Mouse (Mus musculus): ENCODE data around the gene Uhrf1. TPM values are rescaled to one million over a fixed set of nuclear protein-coding genes. Genes with fewer than 3 reads are reported as not detected.

The Uhrf1 gene
- total RNA-seq, 1 experiment, result 238 TPM

DNA sequence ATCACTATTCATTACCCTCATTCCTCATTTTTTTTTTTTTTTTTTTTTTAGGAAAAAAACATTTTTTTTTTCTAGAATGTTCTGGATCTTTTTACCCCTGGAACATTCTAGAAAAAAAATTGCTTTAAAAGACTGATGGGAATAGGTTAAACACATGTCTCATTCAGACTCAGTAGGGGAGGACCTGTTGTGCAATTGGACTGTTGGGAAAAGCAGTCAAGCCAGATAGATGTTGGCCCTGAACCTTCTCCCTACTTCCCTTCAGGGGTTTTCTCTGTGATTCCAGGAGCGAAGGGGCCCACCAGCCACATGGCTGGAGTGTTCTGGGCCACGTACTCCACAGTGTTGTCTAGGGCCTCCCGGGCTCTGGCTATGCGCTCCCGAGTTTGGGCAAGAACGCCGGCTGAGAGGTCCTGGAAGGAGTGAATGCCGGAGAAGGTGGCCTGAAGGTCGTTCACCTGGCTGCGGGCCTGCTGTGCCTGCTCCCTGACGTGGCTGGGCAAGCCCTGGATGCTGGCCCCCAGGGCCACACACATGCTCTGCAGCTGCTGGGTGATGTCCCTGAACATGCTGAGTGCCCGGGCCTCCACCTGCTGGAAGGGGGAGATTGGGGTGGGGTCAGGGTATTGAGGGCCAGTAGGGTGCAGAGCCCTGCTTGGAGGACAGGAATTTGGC is 23.5 kb upstream of the Uhrf1 start:
- Histone ChIP-seq H3K9ac (ENCODE audit: insufficient read depth, low read depth, low read length, poor library complexity, severe bottlenecking) (peak overlapping the region; percentile 40; the same call in 1 of the 2 replicates), H3K4me1 (ENCODE audit: control insufficient read depth in 2 of 2, insufficient read depth in 2 of 2, low read length in 2 of 2, poor library complexity in 1 of 2) (peaks cover 8 to 13% of the 10 kb centered on the region in 2 experiments; a peak in 3 of 4 replicates), H3K4me3 (ENCODE audit: insufficient read depth in 1 of 2, low read depth in 1 of 2, low read length in 2 of 2, poor library complexity in 1 of 2, severe bottlenecking in 1 of 2) (no peak overlapping the region), H3K36me3 (ENCODE audit: control insufficient read depth, insufficient read depth, low read length, poor library complexity, severe bottlenecking) (peaks cover 35% of the 10 kb centered on the region), H3K27ac (ENCODE audit: insufficient read depth, low read depth, low read length, poor library complexity, severe bottlenecking) (peak overlapping the region; percentile 34), H3K9me3 (ENCODE audit: control insufficient read depth, insufficient read depth, low read depth, low read length) (no peaks in the 10 kb centered on the region)
- TF ChIP-seq ZNF384 (IDR thresholded peaks at IDR 0.05; ENCODE audit: low read depth, low read length) (no peak), HCFC1 (IDR thresholded peaks at IDR 0.05; ENCODE audit: borderline replicate concordance, insufficient read depth, low read length) (no peak), CHD2 (IDR thresholded peaks at IDR 0.05; ENCODE audit: low read depth, low read length) (no peak), ZC3H11A (IDR thresholded peaks at IDR 0.05; ENCODE audit: borderline replicate concordance, low read depth, low read length) (no peak), MAFK (IDR thresholded peaks at IDR 0.05; ENCODE audit: insufficient read depth, low read depth, low read length) (no peak)
- in situ Hi-C loops (cut with MboI; ENCODE audit: low sequenced_read_pairs in 2 of 2, unreplicated experiment in 2 of 2), result no loop called here
- no peak for DNase-seq (ENCODE audit: low read depth, low spot score)

GRCm38 (mm10) chr17:56281193-56281592 is 21.9 kb upstream of the Uhrf1 start:
- Histone ChIP-seq H3K36me3 (ENCODE audit: control insufficient read depth, insufficient read depth, low read length, poor library complexity, severe bottlenecking) (peaks cover 50% of the 10 kb centered on the region), H3K4me1 (ENCODE audit: control insufficient read depth in 2 of 2, insufficient read depth in 2 of 2, low read length in 2 of 2, poor library complexity in 1 of 2) (peaks cover 8 to 19% of the 10 kb centered on the region in 2 experiments; a peak in 3 of 4 replicates), H3K27ac (ENCODE audit: insufficient read depth, low read depth, low read length, poor library complexity, severe bottlenecking) (no peak overlapping the region; the same call in 1 of the 2 replicates), H3K4me3 (ENCODE audit: insufficient read depth in 1 of 2, low read depth in 1 of 2, low read length in 2 of 2, poor library complexity in 1 of 2, severe bottlenecking in 1 of 2) (no peak overlapping the region), H3K9me3 (ENCODE audit: control insufficient read depth, insufficient read depth, low read depth, low read length) (no peaks in the 10 kb centered on the region), H3K9ac (ENCODE audit: insufficient read depth, low read depth, low read length, poor library complexity, severe bottlenecking) (no peak overlapping the region)
- no peak for DNase-seq (ENCODE audit: low read depth, low spot score)
- no peak for TF ChIP-seq MAFK (IDR thresholded peaks at IDR 0.05; ENCODE audit: insufficient read depth, low read depth, low read length)
- no peak for TF ChIP-seq HCFC1 (IDR thresholded peaks at IDR 0.05; ENCODE audit: borderline replicate concordance, insufficient read depth, low read length)
- TF ChIP-seq ZC3H11A (IDR thresholded peaks at IDR 0.05; ENCODE audit: borderline replicate concordance, low read depth, low read length), result no peak
- no peak for TF ChIP-seq ZNF384 (IDR thresholded peaks at IDR 0.05; ENCODE audit: low read depth, low read length)
- TF ChIP-seq CHD2 (IDR thresholded peaks at IDR 0.05; ENCODE audit: low read depth, low read length), result no peak
- in situ Hi-C loops (cut with MboI; ENCODE audit: low sequenced_read_pairs in 2 of 2, unreplicated experiment in 2 of 2), result no loop called here

DNA sequence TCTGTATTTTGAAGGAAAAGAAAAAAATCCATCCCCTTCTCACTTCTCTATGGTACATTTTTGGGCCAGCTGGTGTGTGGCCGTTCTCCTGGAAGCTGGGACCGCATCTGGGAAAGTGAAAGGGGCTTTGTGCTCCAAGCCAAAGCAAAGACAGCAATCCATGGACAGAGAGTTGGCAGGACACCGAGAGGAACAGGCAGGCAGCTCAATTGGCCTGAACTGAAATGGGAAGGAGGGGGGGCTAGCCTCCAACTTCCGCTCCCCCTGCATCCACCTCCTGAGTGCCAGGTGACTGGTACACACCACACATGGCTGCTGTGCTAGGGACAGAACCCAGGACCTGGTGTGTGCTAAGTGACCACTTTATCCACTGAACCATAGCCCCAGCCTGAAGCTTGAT is 20.3 kb upstream of the Uhrf1 start:
- no peak overlapping the region for H3K9ac ChIP-seq (ENCODE audit: insufficient read depth, low read depth, low read length, poor library complexity, severe bottlenecking)
- no peak for DNase-seq (ENCODE audit: low read depth, low spot score)
- H3K4me1 ChIP-seq (ENCODE audit: control insufficient read depth in 2 of 2, insufficient read depth in 2 of 2, low read length in 2 of 2, poor library complexity in 1 of 2), result peaks cover 2 to 27% of the 10 kb centered on the region in 2 experiments; a peak in 2 of 4 replicates
- TF ChIP-seq ZC3H11A (IDR thresholded peaks at IDR 0.05; ENCODE audit: borderline replicate concordance, low read depth, low read length) (no peak), ZNF384 (IDR thresholded peaks at IDR 0.05; ENCODE audit: low read depth, low read length) (no peak), CHD2 (IDR thresholded peaks at IDR 0.05; ENCODE audit: low read depth, low read length) (no peak), HCFC1 (IDR thresholded peaks at IDR 0.05; ENCODE audit: borderline replicate concordance, insufficient read depth, low read length) (no peak), MAFK (IDR thresholded peaks at IDR 0.05; ENCODE audit: insufficient read depth, low read depth, low read length) (no peak)
- no peak overlapping the region for H3K27ac ChIP-seq (ENCODE audit: insufficient read depth, low read depth, low read length, poor library complexity, severe bottlenecking)
- H3K4me3 ChIP-seq (ENCODE audit: insufficient read depth in 1 of 2, low read depth in 1 of 2, low read length in 2 of 2, poor library complexity in 1 of 2, severe bottlenecking in 1 of 2), result no peak overlapping the region
- no peaks in the 10 kb centered on the region for H3K9me3 ChIP-seq (ENCODE audit: control insufficient read depth, insufficient read depth, low read depth, low read length)
- peaks cover 60% of the 10 kb centered on the region for H3K36me3 ChIP-seq (ENCODE audit: control insufficient read depth, insufficient read depth, low read length, poor library complexity, severe bottlenecking)
- in situ Hi-C loops (cut with MboI; ENCODE audit: low sequenced_read_pairs in 2 of 2, unreplicated experiment in 2 of 2), result no loop called here

GRCm38 (mm10) chr17:56283316-56283715 is 19.8 kb upstream of the Uhrf1 start:
- in situ Hi-C loops (cut with MboI; ENCODE audit: low sequenced_read_pairs in 2 of 2, unreplicated experiment in 2 of 2), result no loop called here
- no peak for DNase-seq (ENCODE audit: low read depth, low spot score)
- H3K4me3 ChIP-seq (ENCODE audit: insufficient read depth in 1 of 2, low read depth in 1 of 2, low read length in 2 of 2, poor library complexity in 1 of 2, severe bottlenecking in 1 of 2), result no peak overlapping the region
- no peak overlapping the region for H3K27ac ChIP-seq (ENCODE audit: insufficient read depth, low read depth, low read length, poor library complexity, severe bottlenecking)
- H3K9ac ChIP-seq (ENCODE audit: insufficient read depth, low read depth, low read length, poor library complexity, severe bottlenecking), result no peak overlapping the region
- TF ChIP-seq MAFK (IDR thresholded peaks at IDR 0.05; ENCODE audit: insufficient read depth, low read depth, low read length) (no peak), CHD2 (IDR thresholded peaks at IDR 0.05; ENCODE audit: low read depth, low read length) (no peak), ZNF384 (IDR thresholded peaks at IDR 0.05; ENCODE audit: low read depth, low read length) (no peak), ZC3H11A (IDR thresholded peaks at IDR 0.05; ENCODE audit: borderline replicate concordance, low read depth, low read length) (no peak), HCFC1 (IDR thresholded peaks at IDR 0.05; ENCODE audit: borderline replicate concordance, insufficient read depth, low read length) (no peak)
- no peaks in the 10 kb centered on the region for H3K9me3 ChIP-seq (ENCODE audit: control insufficient read depth, insufficient read depth, low read depth, low read length)
- peaks cover 3 to 31% of the 10 kb centered on the region in 2 experiments; a peak in 3 of 4 replicates for H3K4me1 ChIP-seq (ENCODE audit: control insufficient read depth in 2 of 2, insufficient read depth in 2 of 2, low read length in 2 of 2, poor library complexity in 1 of 2)
- peaks cover 60% of the 10 kb centered on the region for H3K36me3 ChIP-seq (ENCODE audit: control insufficient read depth, insufficient read depth, low read length, poor library complexity, severe bottlenecking)

Data from ES-E14 (cell line).